Comparison of ENCODE assay signal across 8 mouse cellular contexts in the genomic region with DNA sequence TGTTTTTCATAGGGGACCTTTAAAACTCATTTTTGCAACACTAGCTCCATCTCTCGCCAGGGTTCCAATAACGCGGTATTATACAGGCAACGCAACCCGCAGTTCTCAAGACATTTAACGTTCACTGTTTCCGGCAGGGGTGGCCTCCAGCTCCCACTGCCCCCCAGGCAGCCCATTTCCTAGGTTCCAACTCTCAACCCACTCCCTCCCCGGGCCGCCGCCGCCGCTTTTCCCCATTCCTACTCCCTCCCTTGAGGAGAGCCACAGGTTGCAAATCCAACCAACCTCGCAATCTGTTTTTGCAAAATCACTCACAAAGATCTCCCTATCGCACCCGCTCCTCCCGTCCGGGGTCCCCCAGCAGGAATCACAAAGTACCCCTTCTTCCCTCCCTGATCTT. TPM values are rescaled to one million over a fixed set of nuclear protein-coding genes. Genes with fewer than 3 reads are reported as not detected.
DNase-seq lines count a peak whose midpoint lies in the region; ATAC-seq and TF ChIP-seq lines count a peak whose summit lies in the region.

No protein-coding gene starts in this region.

- no peaks in the 10 kb centered on the region for H3K9me3 ChIP-seq in forebrain, embryonic 16.5 days (ENCODE audit: control insufficient read depth, low read length)
- H3K9me3 ChIP-seq in intestine, embryonic 16.5 days (ENCODE audit: control insufficient read depth, low read length) = no peaks in the 10 kb centered on the region

- DNase-seq in left cerebral cortex, adult 2 months (ENCODE audit: extremely low spot score in 1 of 2, low spot score in 2 of 2) = no peak
- no peak for DNase-seq in left cerebral cortex, adult 11 months (ENCODE audit: low spot score)
- DNase-seq in thymus, postnatal 14 days = peak; percentile 67

- H3K27ac ChIP-seq in left cerebral cortex, adult 2 months = peak overlapping the region; percentile 100
- H3K27ac ChIP-seq in bone marrow macrophage, adult 2 months (ENCODE audit: insufficient read depth, low read depth, low read length) = peak overlapping the region; percentile 15; the same call in 1 of the 2 replicates
- peak overlapping the region; percentile 99 for H3K27ac ChIP-seq in forebrain, embryonic 16.5 days (ENCODE audit: low read length)
- H3K27ac ChIP-seq in intestine, embryonic 16.5 days (ENCODE audit: low read length) = no peak overlapping the region
- H3K27ac ChIP-seq in macrophage = peak overlapping the region; percentile 84

- 1% methylated on average over 17 of the region's 17 CpGs for WGBS in forebrain, embryonic 16.5 days
- 2% methylated on average over 17 of the region's 17 CpGs for WGBS in intestine, embryonic 16.5 days
- 0% methylated on average over 17 of the region's 17 CpGs for WGBS in macrophage (ENCODE audit: missing documents)

- peak overlapping the region; percentile 86 for H3K9ac ChIP-seq in forebrain, embryonic 16.5 days (replicated peaks; ENCODE audit: low read depth, low read length)
- peak overlapping the region; percentile 95 for H3K9ac ChIP-seq in intestine, embryonic 16.5 days (ENCODE audit: low read depth, low read length)

- intact Hi-C loops in left cerebral cortex, adult 2 months (cut with DNase I) = loop anchor here (5.0 kb wide), 4 partner anchors 505 to 900 kb away; no protein-coding TSS in a partner anchor

- peaks cover 8% of the 10 kb centered on the region for H3K4me1 ChIP-seq in bone marrow macrophage, adult 2 months (ENCODE audit: control insufficient read depth, insufficient read depth, low read length)
- H3K4me1 ChIP-seq in forebrain, embryonic 16.5 days (replicated peaks; ENCODE audit: control insufficient read depth, insufficient read depth, low read length) = peaks cover 48% of the 10 kb centered on the region
- H3K4me1 ChIP-seq in intestine, embryonic 16.5 days (ENCODE audit: control insufficient read depth, insufficient read depth, low read length) = peaks cover 24% of the 10 kb centered on the region

- peaks cover 44% of the 10 kb centered on the region for H3K79me2 ChIP-seq in macrophage (ENCODE audit: inconsistent target)

- TF ChIP-seq CTCF in left cerebral cortex, adult 2 months (IDR thresholded peaks at IDR 0.05) = no peak
- TF ChIP-seq CTCF in bone marrow macrophage, adult 2 months (IDR thresholded peaks at IDR 0.05; ENCODE audit: low read depth, low read length) = no peak

- peak overlapping the region; percentile 89 for H3K4me2 ChIP-seq in forebrain, embryonic 16.5 days (ENCODE audit: low read length)
- H3K4me2 ChIP-seq in intestine, embryonic 16.5 days (ENCODE audit: low read depth, low read length) = peak overlapping the region; percentile 87

- ATAC-seq in forebrain, embryonic 16.5 days = no peak
- ATAC-seq in intestine, embryonic 16.5 days = no peak
- no peak for ATAC-seq in erythroid progenitor cell, adult 5-6 weeks (replicated peaks; ENCODE audit: low FRiP score, poor library complexity, severe bottlenecking)

- 0 out of 2 replicates have a peak, but pooled peaks cover 6% of the 10 kb centered on the region for H3K27me3 ChIP-seq in forebrain, embryonic 16.5 days (replicated peaks; ENCODE audit: control insufficient read depth, insufficient read depth, low read length)
- H3K27me3 ChIP-seq in intestine, embryonic 16.5 days (replicated peaks; ENCODE audit: control insufficient read depth, insufficient read depth, low read length) = no peaks in the 10 kb centered on the region

- no peak for TF ChIP-seq POLR2A in bone marrow macrophage, adult 2 months (IDR thresholded peaks at IDR 0.05; ENCODE audit: borderline replicate concordance, low read depth, low read length)

- H3K4me3 ChIP-seq in left cerebral cortex, adult 2 months = peak overlapping the region; percentile 78
- H3K4me3 ChIP-seq in bone marrow macrophage, adult 2 months (ENCODE audit: insufficient read depth, low read length) = peak overlapping the region; percentile 84
- H3K4me3 ChIP-seq in forebrain, embryonic 16.5 days (replicated peaks; ENCODE audit: low read length) = peak overlapping the region; percentile 79
- H3K4me3 ChIP-seq in intestine, embryonic 16.5 days (ENCODE audit: low read length) = peak overlapping the region; percentile 78
- peak overlapping the region; percentile 83 for H3K4me3 ChIP-seq in macrophage (ENCODE audit: inconsistent target)

- no peaks in the 10 kb centered on the region for H3K36me3 ChIP-seq in forebrain, embryonic 16.5 days (ENCODE audit: control insufficient read depth, insufficient read depth)
- H3K36me3 ChIP-seq in intestine, embryonic 16.5 days (ENCODE audit: control insufficient read depth, insufficient read depth, low read length) = no peaks in the 10 kb centered on the region
- H3K36me3 ChIP-seq in macrophage (ENCODE audit: inconsistent target) = no peaks in the 10 kb centered on the region

RNA-seq across cellular contexts. Expression of a gene that starts 1.4 kb away (rescaled TPM):
- total RNA-seq in left cerebral cortex, adult 2 months (2021) = not detected
- polyA plus RNA-seq in bone marrow macrophage, adult 2 months (2012; ENCODE audit: insufficient read depth, insufficient read length, missing spikeins) = not detected in 2 replicates
- polyA plus RNA-seq in forebrain, embryonic 16.5 days (2015; fragmentation: Nextera tagmentation; extraction: Ambion mirVana) = not detected in 2 replicates
- not detected in 2 replicates for polyA plus RNA-seq in intestine, embryonic 16.5 days (2015; fragmentation: Nextera tagmentation; extraction: Ambion mirVana)
- total RNA-seq in macrophage (2018; cell fraction: chromatin; rRNA removed) = not detected
- total RNA-seq in macrophage (2018; cell fraction: cytosol; rRNA removed) = not detected
- not detected for total RNA-seq in macrophage (2018; cell fraction: nucleus; rRNA removed)
- polyA plus RNA-seq in macrophage (2018) = not detected in 3 replicates
- total RNA-seq in erythroid progenitor cell, adult 5-6 weeks (2015; ENCODE audit: low replicate concordance) = not detected in 2 replicates
- total RNA-seq in erythroid progenitor cell, adult 5-6 weeks (2017; ENCODE audit: low replicate concordance) = not detected in 2 replicates

RNA-seq across cellular contexts. Expression of a gene that starts 1.8 kb away (rescaled TPM):
- total RNA-seq in left cerebral cortex, adult 2 months (2021) = 10 to 100 TPM; 30.8 to 36.8 TPM
- polyA plus RNA-seq in bone marrow macrophage, adult 2 months (2012; ENCODE audit: insufficient read depth, insufficient read length, missing spikeins) = 41.0 and 47.5 TPM in 2 replicates
- 2.4 and 2.5 TPM in 2 replicates for polyA plus RNA-seq in forebrain, embryonic 16.5 days (2015; fragmentation: Nextera tagmentation; extraction: Ambion mirVana)
- polyA plus RNA-seq in intestine, embryonic 16.5 days (2015; fragmentation: Nextera tagmentation; extraction: Ambion mirVana) = 1.2 TPM in 2 replicates
- 100 to 1,000 TPM in 6 of 26 experiments, 10 to 100 TPM in 20; 33.1 to 151 (median 74.7) TPM for total RNA-seq in macrophage (2018; cell fraction: chromatin; rRNA removed)
- 10 to 100 TPM; 21.2 to 66.1 (median 30.9) TPM for total RNA-seq in macrophage (2018; cell fraction: cytosol; rRNA removed)
- total RNA-seq in macrophage (2018; cell fraction: nucleus; rRNA removed) = 100 to 1,000 TPM in 8 of 26 experiments, 10 to 100 TPM in 18; 32.3 to 131 (median 80.4) TPM
- polyA plus RNA-seq in macrophage (2018) = 17.7 to 34.4 TPM (median 23.6 TPM) in 3 replicates
- 6.3 and 6.5 TPM in 2 replicates for total RNA-seq in erythroid progenitor cell, adult 5-6 weeks (2015; ENCODE audit: low replicate concordance)
- total RNA-seq in erythroid progenitor cell, adult 5-6 weeks (2017; ENCODE audit: low replicate concordance) = 2.1 and 2.2 TPM in 2 replicates

RNA-seq across cellular contexts. Expression of a gene that starts 54.7 kb away (rescaled TPM):
- not detected for total RNA-seq in left cerebral cortex, adult 2 months (2021)
- not detected in 2 replicates for polyA plus RNA-seq in bone marrow macrophage, adult 2 months (2012; ENCODE audit: insufficient read depth, insufficient read length, missing spikeins)
- polyA plus RNA-seq in forebrain, embryonic 16.5 days (2015; fragmentation: Nextera tagmentation; extraction: Ambion mirVana) = 0.11 TPM in 1 of 2 replicates, not detected in the other
- not detected in 2 replicates for polyA plus RNA-seq in intestine, embryonic 16.5 days (2015; fragmentation: Nextera tagmentation; extraction: Ambion mirVana)
- total RNA-seq in macrophage (2018; cell fraction: chromatin; rRNA removed) = not detected
- total RNA-seq in macrophage (2018; cell fraction: cytosol; rRNA removed) = not detected
- not detected for total RNA-seq in macrophage (2018; cell fraction: nucleus; rRNA removed)
- polyA plus RNA-seq in macrophage (2018) = not detected in 3 replicates
- total RNA-seq in erythroid progenitor cell, adult 5-6 weeks (2015; ENCODE audit: low replicate concordance) = not detected in 2 replicates
- total RNA-seq in erythroid progenitor cell, adult 5-6 weeks (2017; ENCODE audit: low replicate concordance) = not detected in 2 replicates
